Mouse (Mus musculus) granulocyte monocyte progenitor cell, adult 5-6 weeks (primary cell): ENCODE results near the gene Gm8947. TPM values are rescaled to one million over a fixed set of nuclear protein-coding genes. Genes with fewer than 3 reads are reported as not detected.
"Not testable (repeated sequence)": the region's sequence is repeated elsewhere in the genome, so short reads cannot be mapped to it uniquely, and the experiment has no call there.

Experiments used
- ATAC-seq: replicated peaks from 2 replicates; pipeline ENCODE4 v1.8.0; 2016; ENCODE audit warnings: mild to moderate bottlenecking, moderate TSS enrichment, inconsistent platforms; ENCODE audit not compliant: poor library complexity, severe bottlenecking
- total RNA-seq, 2 experiments: library from RNA; stranded (forward) in 1 of 2; stranded (reverse) in 1 of 2; fragments of 200-712, 200-1000 nt in 1 of 2; fragments of >200 nt in 1 of 2; fragmentation: Nextera tagmentation in 1 of 2; gene quantifications; 2 replicates each; pipeline ENCODE4 v1.2.3; 2014 to 2017

Gene Gm8947
- total RNA-seq (2014; fragmentation: Nextera tagmentation) (not detected in 2 replicates), total RNA-seq (2017) (0.47 TPM in 1 of 2 replicates, not detected in the other)

DNA sequence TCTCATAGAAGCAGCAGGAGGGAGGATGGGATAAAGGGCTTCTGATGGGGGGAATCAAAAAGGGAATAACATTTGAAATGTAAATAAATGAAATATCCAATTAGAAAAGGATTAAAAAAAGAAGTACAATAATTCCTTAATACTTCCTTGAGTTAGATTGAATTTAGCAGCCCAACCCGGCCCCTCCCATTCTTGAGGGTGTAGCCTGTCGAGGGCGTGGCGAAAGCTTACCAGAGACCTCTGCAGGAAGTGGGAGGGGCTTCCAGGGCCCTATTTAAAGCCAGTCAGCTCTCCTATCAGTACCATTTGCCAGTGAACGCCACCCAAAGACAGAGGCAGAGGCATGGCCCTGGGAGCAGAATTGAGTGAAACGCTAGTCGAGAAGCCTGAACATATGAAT is at the start of gene Gm8947:
Gene Gm8947, plus strand, starts transcription at position 302 of the 400 bp plus-strand sequence.
- peak; percentile 53; the same call in 1 of the 2 replicates for ATAC-seq

GRCm38 (mm10) chr1:151144471-151145146 is 47.6 kb upstream of the Gm8947 start:
- no peak for ATAC-seq

- no peak for ATAC-seq
Measured at GRCm38 (mm10) chr1:151147801-151148200, 44.4 kb upstream of the Gm8947 start.

DNA sequence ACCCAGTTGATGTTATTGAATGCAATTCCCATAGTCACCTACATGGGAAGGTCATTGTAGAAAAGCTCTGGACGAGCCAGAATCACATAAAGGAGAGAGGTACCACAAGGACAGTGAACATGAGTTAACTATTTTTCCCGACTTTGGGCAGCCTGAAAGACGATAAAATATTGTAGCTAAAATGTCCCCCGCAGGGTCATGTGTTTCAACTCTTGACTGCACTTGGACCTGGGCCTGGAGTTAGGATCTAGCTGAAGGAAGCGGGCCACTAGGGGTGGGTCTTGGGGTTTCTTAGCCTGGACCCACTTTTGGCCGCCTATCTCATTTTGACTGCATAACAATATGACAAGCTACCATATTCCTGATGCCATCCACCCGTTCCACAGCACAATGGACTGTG is 42.0 kb upstream of the Gm8947 start:
- ATAC-seq, result no peak

DNA sequence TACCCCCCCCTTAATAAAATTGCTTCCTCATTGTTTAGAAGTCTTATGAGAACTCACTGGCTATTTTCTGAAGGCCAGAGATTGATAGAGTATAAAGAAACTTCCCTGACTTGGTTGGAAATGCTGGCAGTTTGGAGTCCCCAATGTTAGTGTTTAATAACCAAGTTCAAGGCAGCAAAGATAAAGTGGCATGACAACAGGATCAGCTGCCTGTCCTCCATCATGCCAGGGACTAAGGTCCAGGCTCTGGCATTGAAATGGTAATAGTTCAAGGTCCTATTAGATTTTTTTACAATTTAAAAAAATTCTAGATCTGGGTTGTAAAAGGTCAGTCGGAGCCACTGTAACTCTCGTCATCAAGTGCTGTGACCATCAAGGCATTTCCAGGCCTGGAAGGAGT is 41.1 kb upstream of the Gm8947 start:
- no peak for ATAC-seq

GRCm38 (mm10) chr1:151153056-151153652 is 39.0 kb upstream of the Gm8947 start:
- no peak for ATAC-seq

DNA sequence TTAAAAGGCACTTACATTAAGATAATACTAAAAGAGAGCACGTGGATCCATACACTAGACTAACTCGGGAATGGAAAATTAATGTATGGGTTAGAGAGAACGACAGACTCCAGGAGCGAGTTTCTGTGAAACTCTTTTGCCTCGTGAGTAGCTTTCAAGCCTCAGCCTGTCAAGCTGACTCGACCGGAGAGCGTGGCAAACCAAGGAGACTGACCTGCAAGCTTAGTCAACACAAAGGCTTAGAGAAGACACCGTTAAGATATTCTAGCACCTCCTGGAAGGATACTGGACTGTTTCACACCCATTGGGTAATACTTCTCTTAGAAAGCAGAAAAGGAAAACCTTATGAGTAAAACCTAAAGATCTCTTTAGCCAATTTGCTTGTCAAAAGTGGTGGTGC is 38.0 kb upstream of the Gm8947 start:
- not testable (repeated sequence) for ATAC-seq

- no peak for ATAC-seq
Measured at GRCm38 (mm10) chr1:151156129-151156528, 36.0 kb upstream of the Gm8947 start.

- no peak for ATAC-seq
Measured at GRCm38 (mm10) chr1:151156777-151157632, 35.2 kb upstream of the Gm8947 start.

DNA sequence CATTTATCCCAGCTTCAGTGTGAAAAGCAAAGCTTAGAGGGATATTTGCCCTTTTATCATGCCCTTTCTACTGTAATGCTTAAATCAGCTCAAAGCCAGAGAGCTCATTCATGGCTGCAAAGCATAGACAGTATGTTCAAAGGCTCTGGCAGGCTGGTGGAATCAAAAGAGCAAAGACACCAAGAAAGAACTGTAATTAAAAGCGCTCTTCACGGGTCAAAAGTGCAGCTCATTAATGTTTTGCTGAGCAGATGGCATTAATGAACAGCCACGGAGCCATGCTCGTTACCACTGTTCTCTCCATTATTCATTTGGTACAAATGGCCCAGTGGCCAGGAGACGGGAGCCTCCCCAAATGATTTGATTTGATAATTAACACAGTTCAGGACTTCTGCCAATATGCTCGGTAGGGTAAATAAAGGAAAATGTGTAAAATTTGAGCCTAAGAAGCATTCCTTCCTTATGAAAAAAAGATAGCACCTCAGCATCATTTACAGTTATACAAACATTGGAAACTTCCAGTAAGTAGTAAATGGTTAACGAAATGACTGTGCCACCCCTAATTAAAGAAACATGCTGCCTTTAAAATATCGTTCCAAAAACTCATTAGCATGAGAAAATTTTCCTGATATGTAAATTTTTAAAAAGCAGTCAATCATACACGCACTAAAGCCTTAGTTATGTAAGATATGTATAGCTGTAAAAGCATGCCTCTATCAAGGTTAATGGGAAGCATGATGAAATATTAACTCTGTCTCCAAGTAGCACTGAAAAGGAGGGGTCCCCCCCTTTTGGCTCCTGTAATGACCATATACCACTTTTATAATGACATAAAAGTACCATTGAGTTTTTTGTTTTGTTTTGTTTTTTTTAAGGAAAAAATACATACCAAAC is 34.0 kb upstream of the Gm8947 start:
- no peak for ATAC-seq

- ATAC-seq, result no peak
Measured at GRCm38 (mm10) chr1:151158857-151159510, 33.2 kb upstream of the Gm8947 start.

DNA sequence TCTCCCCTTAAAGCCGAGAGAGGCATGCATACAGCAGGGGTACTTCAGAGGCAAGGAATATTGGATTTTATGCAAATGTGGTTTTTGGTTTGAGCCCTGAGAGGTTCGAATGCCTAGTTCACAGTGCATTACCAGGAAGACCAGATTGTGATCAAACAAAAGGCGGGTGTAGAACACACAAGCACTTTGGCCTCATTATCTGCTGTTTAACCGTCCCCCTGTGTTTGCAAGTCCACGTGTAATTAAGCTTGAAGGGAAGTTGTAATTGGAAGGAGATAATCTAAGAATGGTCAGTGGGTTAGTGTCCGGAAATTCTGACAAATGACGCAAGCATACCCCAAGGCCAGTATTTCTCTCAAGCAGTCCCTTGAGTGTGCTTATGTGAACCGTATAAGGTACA is 26.1 kb upstream of the Gm8947 start:
- ATAC-seq, result no peak

DNA sequence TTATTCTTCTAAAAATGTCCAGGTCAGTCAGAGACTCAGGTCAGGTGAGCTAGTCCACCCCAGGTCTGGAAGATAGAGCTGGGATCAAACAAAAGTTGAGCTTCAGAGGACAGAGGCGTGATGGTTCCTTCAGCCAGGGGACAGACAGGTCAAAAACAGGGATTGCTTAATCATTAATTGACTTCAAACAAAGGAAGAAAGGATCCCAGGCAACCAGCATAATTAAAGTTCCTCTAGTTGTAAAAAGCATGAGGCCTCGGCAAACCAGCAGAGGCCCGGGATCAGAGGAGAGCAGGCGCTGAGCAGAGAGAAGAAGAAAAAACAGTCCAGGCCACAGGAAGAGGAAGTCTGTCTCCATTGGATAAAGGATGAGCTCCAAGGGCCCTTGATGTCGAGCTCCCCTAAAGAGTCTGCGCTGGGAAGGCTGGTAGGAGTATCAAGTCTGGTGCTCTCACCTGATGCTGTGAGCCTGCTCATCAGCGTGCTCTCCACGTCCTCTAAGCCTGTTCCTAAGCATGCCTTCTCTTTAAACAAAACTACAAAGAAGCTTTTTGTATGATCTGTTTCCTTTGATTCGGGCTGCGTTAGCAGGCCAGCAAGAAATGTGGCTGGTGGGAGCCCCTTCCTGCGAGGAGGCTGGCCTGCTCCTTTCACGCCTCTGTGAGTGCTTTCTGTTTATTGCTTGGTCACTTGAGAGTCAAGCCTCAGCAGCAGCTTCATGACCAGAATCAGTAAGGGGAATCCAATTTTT is 24.7 kb upstream of the Gm8947 start:
- ATAC-seq, result peak; percentile 42

DNA sequence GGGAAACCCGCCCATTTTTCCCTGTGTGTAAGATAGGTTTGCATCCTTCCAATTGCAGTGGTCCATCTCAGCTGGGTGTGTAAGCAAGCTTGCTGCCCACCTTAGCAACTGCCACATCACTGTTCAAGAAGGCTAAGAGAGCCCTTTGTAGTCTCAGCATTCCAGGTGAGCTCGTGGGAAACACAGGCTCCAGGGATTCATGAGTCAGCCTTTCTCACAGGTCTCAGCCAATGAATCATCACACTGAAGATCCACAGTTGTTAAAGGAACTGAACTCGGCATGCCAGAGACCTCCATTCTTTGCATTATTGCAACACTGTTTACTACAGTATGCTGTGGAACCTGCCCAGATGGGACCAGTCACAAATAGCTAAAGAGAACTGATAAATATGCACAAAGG is 23.5 kb upstream of the Gm8947 start:
- no peak for ATAC-seq

- no peak for ATAC-seq
Measured at GRCm38 (mm10) chr1:151171572-151172461, 20.4 kb upstream of the Gm8947 start.

GRCm38 (mm10) chr1:151177030-151177936 is 14.9 kb upstream of the Gm8947 start:
- peak; percentile 79 for ATAC-seq

- ATAC-seq, result no peak
Measured at GRCm38 (mm10) chr1:151177937-151178271, 14.3 kb upstream of the Gm8947 start.
